Mouse (Mus musculus) left cerebral cortex, adult 2 months (tissue): ENCODE results near the gene Shbg. TPM values are rescaled to one million over a fixed set of nuclear protein-coding genes. Genes with fewer than 3 reads are reported as not detected.

Source experiments
- DNase-seq, 2 experiments: peaks; one replicate each; pipeline ENCODE4 v3.0.0; 2021 to 2022; ENCODE audit warnings: low spot score in 2 of 2, mixed read lengths in 1 of 2; ENCODE audit errors: extremely low spot score in 1 of 2
- H3K27ac ChIP-seq: fragments of 200-600 bp; 2 replicates; pipeline ENCODE4 v1.8.1; 2022
- H3K4me3 ChIP-seq: fragments of 200-600 bp; 2 replicates; pipeline ENCODE4 v1.8.1; 2022
- CTCF ChIP-seq: fragments of 200-600 bp; IDR thresholded peaks from 2 replicates; pipeline ENCODE4 v1.8.1; 2022; ENCODE audit warnings: antibody characterized with exemption, mild to moderate bottlenecking, moderate library complexity
- intact Hi-C: fragments of 180-260 bp; cut with DNase I; formaldehyde crosslinking; loops from one replicate; pipeline ENCODE4 v1.15.1; 2025
- microRNA-seq, 2 experiments: library from miRNA; unstranded; fragments of <30 nt; microRNA quantifications; one replicate each; pipeline ENCODE4 v1.2.0; 2021
- total RNA-seq, 2 experiments: library from RNA; stranded (reverse); gene quantifications; 2 replicates each; pipeline ENCODE4 v1.2.3; 2021

Gene Shbg
- total RNA-seq, 2 experiments from 2014 or later = not detected

DNA sequence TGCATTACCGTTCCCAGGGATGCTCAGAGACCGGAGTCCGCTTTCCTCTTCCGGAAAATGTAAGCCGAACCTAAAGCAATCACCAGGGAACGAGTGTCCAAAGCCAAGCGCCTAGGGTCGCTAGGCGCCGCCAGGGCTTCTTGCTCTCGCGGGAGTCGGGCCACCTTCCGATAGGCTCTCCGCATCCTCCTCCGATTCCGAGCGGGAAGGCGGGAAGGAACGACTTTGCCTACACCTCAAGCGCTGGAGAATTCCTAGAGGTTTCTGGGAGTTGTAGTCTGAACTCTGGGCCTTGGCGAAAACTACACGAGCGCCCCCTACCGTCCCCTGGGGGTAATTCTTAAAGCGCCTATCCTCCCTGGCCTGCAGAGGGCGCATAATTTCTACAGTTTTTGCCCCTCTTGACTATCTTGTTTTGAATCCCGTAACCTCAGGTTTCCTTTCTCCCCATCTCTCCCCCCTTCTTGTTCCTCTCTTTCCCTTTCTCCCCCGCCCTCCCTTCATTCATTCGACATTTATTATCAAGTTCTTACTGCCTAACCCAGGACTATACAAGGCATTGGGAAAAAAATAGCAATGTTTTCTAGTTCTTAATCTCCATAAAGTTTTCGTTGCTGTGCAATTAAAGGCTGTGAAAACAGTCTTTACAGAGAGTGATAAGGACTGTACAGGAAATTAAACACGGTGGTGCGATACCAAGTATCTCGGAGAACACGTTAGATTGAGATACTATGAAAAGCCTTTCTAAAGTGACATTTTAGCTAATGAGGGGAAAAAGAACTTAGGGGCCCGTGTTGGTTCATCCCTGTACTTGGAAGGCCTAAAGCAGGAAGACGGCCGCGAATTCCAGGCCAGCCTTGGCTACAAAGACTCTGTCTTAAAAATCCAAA is 38.3 kb downstream of the Shbg start:
- peak; percentile 96 to 98 for DNase-seq
- peak; percentile 100 for TF ChIP-seq CTCF
- intact Hi-C loops = loop anchor here (1.0 to 5.0 kb wide), 3 partner anchors 35 to 162 kb away; no protein-coding TSS in a partner anchor
- peak overlapping the region; percentile 91 for H3K4me3 ChIP-seq
- peak overlapping the region; percentile 97 for H3K27ac ChIP-seq

DNA sequence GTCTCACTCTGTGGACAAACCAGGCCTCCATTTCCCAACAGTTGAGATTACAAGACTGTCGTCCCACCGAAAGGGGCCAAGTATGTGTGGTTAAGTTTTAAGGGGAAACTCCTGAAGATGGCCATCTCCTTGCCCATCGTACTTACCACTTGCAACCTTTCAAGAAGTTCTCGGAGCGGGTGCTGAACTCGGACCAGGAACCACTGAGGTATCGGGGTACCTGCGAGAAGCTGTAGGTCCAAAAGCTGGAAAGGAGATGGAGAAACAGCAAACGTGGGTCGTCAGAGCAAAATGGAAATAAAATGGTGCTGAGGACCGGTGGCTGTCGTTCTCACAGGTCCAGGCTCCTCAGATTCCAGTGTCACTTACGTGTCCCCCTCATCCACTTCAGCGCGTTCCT is 39.4 kb downstream of the Shbg start:
- Histone ChIP-seq H3K27ac (peak overlapping the region; percentile 80), H3K4me3 (peak overlapping the region; percentile 83)
- intact Hi-C loops = loop anchor here (5.0 kb wide), 1 partner anchor 36 kb away; no protein-coding TSS in a partner anchor
- DNase-seq = no peak
- TF ChIP-seq CTCF = no peak

DNA sequence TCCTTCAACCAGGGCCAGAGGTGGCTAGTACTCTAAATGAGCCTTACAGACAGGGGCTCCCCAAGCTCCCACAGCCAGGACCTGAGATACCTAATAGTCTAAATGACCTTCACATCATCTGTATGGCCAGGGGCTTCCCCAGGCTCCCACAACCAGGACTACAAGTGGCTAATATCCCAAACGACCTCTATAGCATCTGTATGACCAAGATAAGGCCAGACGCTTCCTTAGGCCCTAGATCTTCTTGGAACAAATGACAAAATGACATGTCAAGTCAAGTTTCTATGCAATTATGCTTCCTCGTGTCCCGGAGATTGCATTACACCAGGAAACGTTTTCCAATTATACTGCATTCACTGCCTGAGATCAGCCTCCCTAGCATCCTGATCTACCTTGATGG is 41.4 kb downstream of the Shbg start:
- H3K27ac ChIP-seq = no peak overlapping the region
- intact Hi-C loops = loop anchor here (5.0 kb wide), 1 partner anchor 34 kb away; no protein-coding TSS in a partner anchor
- DNase-seq = no peak
- no peak for TF ChIP-seq CTCF
- no peak overlapping the region for H3K4me3 ChIP-seq

DNA sequence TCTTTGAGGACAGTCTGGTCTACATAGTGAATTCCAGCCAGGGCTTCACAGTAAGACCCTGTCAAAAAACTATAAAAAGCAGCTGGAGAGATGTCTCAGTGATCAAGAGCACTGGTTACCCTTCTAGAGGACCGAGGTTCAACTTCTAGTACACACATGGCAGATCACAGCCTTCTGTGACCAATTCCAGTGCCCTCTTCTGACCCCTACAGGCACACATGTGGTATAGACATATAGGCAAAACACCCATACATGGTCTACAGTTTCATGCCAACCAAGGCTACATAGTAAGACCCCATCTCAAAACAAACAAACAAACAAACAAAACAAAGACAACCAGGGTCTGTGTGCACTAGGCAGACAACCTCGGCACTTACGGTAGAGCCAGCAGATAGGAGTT is 42.5 kb downstream of the Shbg start:
- intact Hi-C loops = loop anchor here (5.0 kb wide), 1 partner anchor 33 kb away; no protein-coding TSS in a partner anchor
- Histone ChIP-seq H3K4me3 (no peak overlapping the region), H3K27ac (no peak overlapping the region)
- no peak for DNase-seq
- TF ChIP-seq CTCF = peak; percentile 46

DNA sequence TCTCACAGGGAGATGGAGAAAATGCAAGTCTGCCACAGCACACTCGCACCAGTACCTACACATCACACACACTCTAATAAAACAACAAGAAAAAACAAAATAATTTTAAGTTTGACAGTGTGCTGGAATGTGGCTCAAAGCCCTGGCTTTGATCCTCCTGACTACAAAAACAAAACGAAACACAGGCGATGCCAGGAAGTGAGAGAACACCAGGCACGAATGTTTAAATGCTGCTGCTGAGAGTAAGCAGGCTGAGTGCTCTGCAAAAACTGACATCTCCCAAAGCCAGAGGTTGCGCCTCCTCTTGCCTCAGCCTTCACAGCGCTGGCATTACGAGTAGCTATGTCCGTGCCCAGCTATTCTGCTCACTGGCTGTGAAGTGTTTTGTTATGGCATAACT is 52.6 kb downstream of the Shbg start:
- DNase-seq = no peak
- intact Hi-C loops = no loop called here
- Histone ChIP-seq H3K4me3 (no peak overlapping the region), H3K27ac (peak overlapping the region; percentile 13; the same call in 1 of the 2 replicates)
- TF ChIP-seq CTCF = no peak

Small RNAs within 50 kb of the gene (microRNA-seq; reads per million reads assigned to microRNA genes)
- gene Mir1934 = 8.1 to 14.4 reads per million in 2 experiments
- 0 reads per million in 2 experiments for gene Mir467f

Other genes with a start within 250 kb of the Shbg start
- gene Chd3, start 248.5 kb downstream of the Shbg start, total RNA-seq = 100 to 1,000 TPM; 406 to 416 TPM
- gene Naa38, start 222.4 kb downstream of the Shbg start, total RNA-seq = 100 to 1,000 TPM in 1 of 2 experiments, 10 to 100 TPM in 1; 94.0 to 113 TPM
- gene Cyb5d1, start 222.3 kb downstream of the Shbg start, total RNA-seq = 10 to 100 TPM; 40.7 to 45.6 TPM
- gene Tmem88, start 219.7 kb downstream of the Shbg start, total RNA-seq = 1 to 10 TPM; 2.9 to 3.8 TPM
- 10 to 100 TPM; 31.1 to 45.3 TPM for gene Kdm6b, start 204.2 kb downstream of the Shbg start, total RNA-seq
- 1 to 10 TPM; 2.7 to 3.7 TPM for gene Dnah2, start 68.8 kb downstream of the Shbg start, total RNA-seq
- gene Efnb3, start 57.7 kb downstream of the Shbg start, total RNA-seq = 10 to 100 TPM; 46.6 to 63.0 TPM
- 10 to 100 TPM in 1 of 2 experiments, 1 to 10 TPM in 1; 7.6 to 10.5 TPM for gene Wrap53, start 37.6 kb downstream of the Shbg start, total RNA-seq
- 10 to 100 TPM; 23.7 TPM for gene Trp53, start 37.5 kb downstream of the Shbg start, total RNA-seq
- 100 to 1,000 TPM; 411 to 429 TPM for gene Atp1b2, start 12.0 kb downstream of the Shbg start, total RNA-seq
- gene Sat2, start 4.1 kb upstream of the Shbg start, total RNA-seq = 10 to 100 TPM in 1 of 2 experiments, 1 to 10 TPM in 1; 9.9 to 13.7 TPM
- gene Fxr2, start 15.1 kb upstream of the Shbg start, total RNA-seq = 100 to 1,000 TPM; 146 TPM
- gene Sox15, start 37.4 kb upstream of the Shbg start, total RNA-seq = not detected
- 10 to 100 TPM; 59.0 to 59.4 TPM for gene Mpdu1, start 44.7 kb upstream of the Shbg start, total RNA-seq
- 10 to 100 TPM; 11.8 to 14.1 TPM for gene Cd68, start 48.2 kb upstream of the Shbg start, total RNA-seq
- 100 to 1,000 TPM; 299 to 311 TPM for gene Eif4a1, start 54.5 kb upstream of the Shbg start, total RNA-seq
- 100 to 1,000 TPM; 108 to 111 TPM for gene Senp3, start 64.2 kb upstream of the Shbg start, total RNA-seq
- gene Tnfsf13, start 67.9 kb upstream of the Shbg start, total RNA-seq = 1 to 10 TPM; 3.3 to 3.8 TPM
- 10 to 100 TPM in 1 of 2 experiments, 1 to 10 TPM in 1; 9.5 to 10.6 TPM for gene Tnfsf12, start 77.9 kb upstream of the Shbg start, total RNA-seq
- gene Tnfsfm13, start 78.2 kb upstream of the Shbg start, total RNA-seq = 1 to 10 TPM; 1.4 to 1.9 TPM
- gene Polr2a, start 140.7 kb upstream of the Shbg start, total RNA-seq = 10 to 100 TPM; 55.1 to 56.6 TPM
- gene Slc35g3, start 144.1 kb upstream of the Shbg start, total RNA-seq = not detected
- 100 to 1,000 TPM; 134 to 167 TPM for gene Zbtb4, start 148.0 kb upstream of the Shbg start, total RNA-seq
- gene Chrnb1, start 178.0 kb upstream of the Shbg start, total RNA-seq = 1 to 10 TPM; 1.0 to 1.4 TPM
- gene Fgf11, start 184.0 kb upstream of the Shbg start, total RNA-seq = 10 to 100 TPM; 15.9 to 19.8 TPM
- gene Tmem102, start 187.7 kb upstream of the Shbg start, total RNA-seq = under 1 TPM in 1 of 2 experiments, not detected in 1; 0.23 TPM
- not detected for gene Gm39566, start 197.4 kb upstream of the Shbg start, total RNA-seq
- gene Spem2, start 200.6 kb upstream of the Shbg start, total RNA-seq = not detected
- gene Spem1, start 204.3 kb upstream of the Shbg start, total RNA-seq = under 1 TPM; 0.34 to 0.44 TPM
- 100 to 1,000 TPM; 236 to 243 TPM for gene Nlgn2, start 219.9 kb upstream of the Shbg start, total RNA-seq
- gene Tmem256, start 220.6 kb upstream of the Shbg start, total RNA-seq = 100 to 1,000 TPM; 113 to 126 TPM
- 10 to 100 TPM; 19.5 to 22.5 TPM for gene Plscr3, start 228.5 kb upstream of the Shbg start, total RNA-seq
- under 1 TPM in 1 of 2 experiments, not detected in 1; 0.20 TPM for gene Tnk1, start 240.8 kb upstream of the Shbg start, total RNA-seq